Mouse (Mus musculus) cerebellum, adult 2 months (tissue): ENCODE data around the gene Cend1.

Experiments
- CTCF ChIP-seq: fragments of 200-500 bp; IDR thresholded peaks from 2 replicates; pipeline ENCODE4 v1.5.1; 2011; ENCODE audit warnings: low read depth, mild to moderate bottlenecking, control low read depth, low read length, moderate library complexity, borderline replicate concordance; ENCODE audit not compliant: insufficient read depth
- POLR2A ChIP-seq: fragments of 200-500 bp; IDR thresholded peaks from 2 replicates; pipeline ENCODE4 v1.6.1; 2011; ENCODE audit warnings: low read length, control low read depth, borderline replicate concordance; ENCODE audit not compliant: insufficient read depth

GRCm38 (mm10) chr7:141469352-141469751 is 40.1 kb upstream of the Cend1 start:
- TF ChIP-seq POLR2A (no peak), CTCF (no peak)
